Mouse (Mus musculus) embryonic facial prominence, embryonic 14.5 days (tissue): Measurements from ENCODE around the gene Zfp607b. TPM values are rescaled to one million over a fixed set of nuclear protein-coding genes. Genes with fewer than 3 reads are reported as not detected.

Experiments
- ATAC-seq: fragments of 200-750 bp; cut with Nextera tagmentation; 2 replicates; pipeline ENCODE4 v1.8.0; 2017; ENCODE audit warnings: low read depth, moderate number of reproducible peaks, moderate TSS enrichment
- DNase-seq: peaks from one replicate; pipeline ENCODE4 v3.0.0-alpha.2; 2015; ENCODE audit warnings: low spot score
- H3K27ac ChIP-seq: fragments of 300-500 bp; sonication (generic); replicated peaks from 2 replicates; pipeline ENCODE4 v1.5.1; 2014; ENCODE audit warnings: low read depth, mild to moderate bottlenecking, low read length, moderate library complexity
- H3K27me3 ChIP-seq: fragments of 300-500 bp; sonication (generic); replicated peaks from 2 replicates; pipeline ENCODE4 v1.6.1; 2014; ENCODE audit warnings: low read length; ENCODE audit not compliant: control insufficient read depth, insufficient read depth
- H3K36me3 ChIP-seq: fragments of 300-500 bp; sonication (generic); 2 replicates; pipeline ENCODE4 v1.6.1; 2014; ENCODE audit warnings: low read length, mixed read lengths; ENCODE audit not compliant: control insufficient read depth, insufficient read depth
- H3K4me1 ChIP-seq: fragments of 300-500 bp; sonication (generic); 2 replicates; pipeline ENCODE4 v1.6.1; 2014; ENCODE audit warnings: antibody characterized with exemption, low read length; ENCODE audit not compliant: control insufficient read depth, insufficient read depth
- H3K4me2 ChIP-seq: fragments of 300-500 bp; sonication (generic); 2 replicates; pipeline ENCODE4 v1.6.1; 2014; ENCODE audit warnings: low read depth, mild to moderate bottlenecking, low read length, moderate library complexity, mixed read lengths
- H3K4me3 ChIP-seq: fragments of 300-500 bp; sonication (generic); 2 replicates; pipeline ENCODE4 v1.5.1; 2014; ENCODE audit warnings: low read depth, mild to moderate bottlenecking, low read length
- H3K9ac ChIP-seq: fragments of 300-500 bp; sonication (generic); 2 replicates; pipeline ENCODE4 v1.6.1; 2014; ENCODE audit warnings: low read depth, mild to moderate bottlenecking, low read length, moderate library complexity, mixed read lengths
- H3K9me3 ChIP-seq: fragments of 300-500 bp; sonication (generic); 2 replicates; pipeline ENCODE4 v1.6.1; 2016; ENCODE audit warnings: low read length; ENCODE audit not compliant: control insufficient read depth
- WGBS: fragments of 180-500 bp; shearing (Covaris S2); extraction: QIAGEN DNeasy Blood & Tissue Kit; methylation state at CpG from one replicate; pipeline ENCODE4 v1.1.7; 2014; 5-methylcytosine and 5-hydroxymethylcytosine counted together
- polyA plus RNA-seq: library from polyadenylated mRNA; unstranded; fragments of >200 nt; fragmentation: Nextera tagmentation; extraction: Ambion mirVana; gene quantifications from 2 replicates; pipeline ENCODE4 v1.2.1, GENCODE M21; 2014

The Zfp607b gene
- polyA plus RNA-seq, 1 experiment from 2014 or later, result 3.4 TPM

GRCm38 (mm10) chr7:27655545-27655944 lies 33.6 kb upstream of the Zfp607b start:
- DNase-seq (no peak), ATAC-seq (no peak)
- no peak overlapping the region for H3K9ac ChIP-seq
- WGBS, result 69% methylated on average over 11 of the region's 11 CpGs
- H3K27me3 ChIP-seq, result peaks cover 45% of the 10 kb centered on the region
- H3K4me3 ChIP-seq, result no peak overlapping the region
- no peaks in the 10 kb centered on the region for H3K9me3 ChIP-seq
- H3K27ac ChIP-seq, result no peak overlapping the region
- H3K4me1 ChIP-seq, result 0 out of 2 replicates have a peak, but pooled peaks cover 3% of the 10 kb centered on the region
- peaks cover 39% of the 10 kb centered on the region for H3K36me3 ChIP-seq
- H3K4me2 ChIP-seq, result no peak overlapping the region

- peaks cover 45% of the 10 kb centered on the region for H3K27me3 ChIP-seq
- H3K9me3 ChIP-seq, result no peaks in the 10 kb centered on the region
- H3K27ac ChIP-seq, result no peak overlapping the region
- DNase-seq (no peak), ATAC-seq (no peak)
- H3K4me3 ChIP-seq, result no peak overlapping the region
- no peak overlapping the region for H3K4me2 ChIP-seq
- H3K9ac ChIP-seq, result no peak overlapping the region
- 88% methylated on average over 14 of the region's 16 CpGs for WGBS
- H3K4me1 ChIP-seq, result 0 out of 2 replicates have a peak, but pooled peaks cover 3% of the 10 kb centered on the region
- peaks cover 49% of the 10 kb centered on the region for H3K36me3 ChIP-seq
Measured at GRCm38 (mm10) chr7:27656600-27656999, 32.5 kb upstream of the Zfp607b start.

DNA sequence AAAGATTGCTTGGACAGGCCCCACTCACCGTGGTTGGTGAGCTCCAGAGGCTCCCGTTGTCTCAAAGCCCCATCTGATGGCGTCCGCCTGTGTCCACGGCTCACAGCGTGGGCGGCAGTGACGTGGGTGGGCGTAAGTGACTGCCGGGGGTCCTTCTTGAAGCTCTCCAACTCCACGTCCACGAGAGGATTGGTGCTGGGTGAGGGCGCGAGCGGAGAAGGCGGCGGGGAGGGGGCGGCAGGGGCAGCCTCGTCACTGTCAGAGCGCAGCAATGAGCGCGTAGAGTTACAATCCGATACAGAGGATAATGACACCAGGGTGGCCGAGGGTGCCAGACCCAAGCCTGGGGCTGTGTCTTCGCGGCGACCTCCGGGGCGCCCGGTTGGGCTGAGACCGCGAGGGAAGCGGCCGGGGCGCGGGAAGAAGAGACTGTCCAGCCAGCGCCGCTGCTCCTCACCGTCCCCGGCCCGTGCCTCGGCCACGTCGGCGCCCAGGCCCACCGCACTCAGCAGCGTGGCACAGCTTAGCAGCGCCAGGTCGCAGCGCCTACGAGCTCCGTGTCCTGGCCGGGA lies 31.2 kb upstream of the Zfp607b start:
- ATAC-seq (no peak), DNase-seq (no peak)
- Histone ChIP-seq H3K36me3 (peaks cover 53% of the 10 kb centered on the region), H3K4me2 (no peak overlapping the region), H3K9me3 (no peaks in the 10 kb centered on the region), H3K4me1 (0 out of 2 replicates have a peak, but pooled peaks cover 3% of the 10 kb centered on the region), H3K9ac (no peak overlapping the region), H3K27ac (no peak overlapping the region), H3K27me3 (peaks cover 38% of the 10 kb centered on the region), H3K4me3 (no peak overlapping the region)
- WGBS, result 56% methylated on average over 33 of the region's 53 CpGs

- no peak overlapping the region for H3K27ac ChIP-seq
- peaks cover 56% of the 10 kb centered on the region for H3K36me3 ChIP-seq
- H3K27me3 ChIP-seq, result peaks cover 27% of the 10 kb centered on the region
- WGBS, result 67% methylated on average over 14 of the region's 14 CpGs
- no peaks in the 10 kb centered on the region for H3K9me3 ChIP-seq
- H3K9ac ChIP-seq, result no peak overlapping the region
- 0 out of 2 replicates have a peak, but pooled peaks cover 1% of the 10 kb centered on the region for H3K4me1 ChIP-seq
- DNase-seq (no peak), ATAC-seq (no peak)
- H3K4me2 ChIP-seq, result no peak overlapping the region
- no peak overlapping the region for H3K4me3 ChIP-seq
Measured at GRCm38 (mm10) chr7:27658712-27659663, 30.2 kb upstream of the Zfp607b start.

DNA sequence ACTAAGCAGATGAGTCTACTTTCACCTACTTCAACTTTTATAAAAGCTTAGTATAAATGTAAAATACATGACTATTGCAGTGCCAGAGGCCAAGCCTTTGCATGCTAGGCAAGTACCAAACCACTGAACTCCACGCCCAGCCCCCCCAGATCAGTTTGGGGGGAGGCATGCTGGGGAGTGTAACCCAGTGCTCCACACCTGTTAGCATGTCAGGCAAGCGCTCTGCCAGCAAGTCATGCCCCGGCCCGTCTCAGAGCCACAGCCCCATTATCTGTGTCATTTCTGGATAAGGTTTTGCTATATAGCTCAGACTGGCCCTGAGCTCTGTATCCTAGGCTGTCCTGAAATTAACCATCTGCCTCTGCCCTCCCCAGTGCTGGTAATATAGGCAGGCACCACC lies 27.1 kb upstream of the Zfp607b start:
- ATAC-seq (no peak), DNase-seq (no peak)
- 90% methylated on average over 4 of the region's 4 CpGs for WGBS
- no peaks in the 10 kb centered on the region for H3K4me1 ChIP-seq
- H3K9ac ChIP-seq, result no peak overlapping the region
- H3K4me3 ChIP-seq, result no peak overlapping the region
- no peak overlapping the region for H3K4me2 ChIP-seq
- peaks cover 13% of the 10 kb centered on the region; the same call in 1 of the 2 replicates for H3K27me3 ChIP-seq
- no peaks in the 10 kb centered on the region for H3K9me3 ChIP-seq
- no peak overlapping the region for H3K27ac ChIP-seq
- H3K36me3 ChIP-seq, result peaks cover 67% of the 10 kb centered on the region

DNA sequence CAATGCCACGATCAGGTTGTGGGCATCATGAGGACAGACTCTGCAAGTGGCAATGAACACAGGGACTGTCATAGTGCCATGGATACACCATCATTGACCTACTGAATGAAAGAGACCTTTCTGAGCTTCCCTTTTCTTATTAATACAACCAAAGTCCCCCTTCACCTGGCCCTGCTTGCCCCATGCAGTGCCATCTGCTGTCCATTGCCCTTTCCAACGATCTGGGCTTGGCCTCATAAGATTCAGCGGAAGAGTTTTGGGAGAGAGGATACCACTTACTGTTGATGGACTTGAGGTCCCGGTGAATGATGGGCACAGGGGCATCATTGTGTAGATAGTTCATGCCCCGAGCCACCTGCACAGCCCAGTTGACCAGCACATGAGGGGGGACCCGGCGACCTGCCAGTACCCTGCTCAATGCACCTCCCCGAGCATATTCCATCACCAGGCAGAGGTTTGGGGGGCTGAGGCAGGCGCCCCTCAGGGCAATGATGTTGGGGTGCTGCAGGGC lies 16.0 kb upstream of the Zfp607b start:
- Histone ChIP-seq H3K27me3 (no peaks in the 10 kb centered on the region), H3K27ac (no peak overlapping the region), H3K9ac (peak overlapping the region; percentile 88), H3K4me1 (peaks cover 17% of the 10 kb centered on the region), H3K4me2 (peak overlapping the region; percentile 97), H3K9me3 (no peaks in the 10 kb centered on the region), H3K4me3 (peak overlapping the region; percentile 91), H3K36me3 (peaks cover 21% of the 10 kb centered on the region)
- WGBS, result 58% methylated on average over 8 of the region's 9 CpGs
- ATAC-seq (no peak), DNase-seq (no peak)

DNA sequence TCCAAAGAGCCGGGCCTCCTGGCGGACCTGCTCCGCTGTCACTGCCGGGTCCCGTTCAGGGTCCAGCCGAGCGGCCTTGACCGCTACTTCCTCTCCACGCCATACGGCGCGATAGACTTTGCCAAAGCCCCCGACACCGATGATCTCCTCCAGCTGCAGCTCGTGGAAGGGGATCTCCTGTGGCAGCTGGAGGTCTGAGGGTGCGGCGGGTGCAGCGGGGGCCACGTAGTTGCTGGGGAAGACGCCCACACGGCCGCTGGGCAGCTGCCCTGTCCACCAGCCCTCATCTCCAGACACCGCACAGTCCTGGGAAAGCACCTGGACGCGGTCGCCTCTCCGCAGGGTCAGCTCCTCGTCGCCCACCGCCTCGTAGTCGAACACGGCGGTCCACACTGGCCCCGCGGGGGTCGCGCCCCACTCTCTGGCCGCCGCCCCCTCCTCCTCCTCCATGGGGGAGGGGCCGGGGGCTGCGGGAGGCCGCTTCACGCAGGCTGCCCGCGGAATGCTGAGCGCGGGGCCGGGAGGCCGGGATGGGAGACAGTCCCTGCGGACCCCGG lies 15.5 kb upstream of the Zfp607b start:
- no peak overlapping the region for H3K27ac ChIP-seq
- 0% methylated on average over 20 of the region's 52 CpGs for WGBS
- peaks cover 17% of the 10 kb centered on the region for H3K36me3 ChIP-seq
- no peak for ATAC-seq
- peak overlapping the region; percentile 91 for H3K4me3 ChIP-seq
- no peaks in the 10 kb centered on the region for H3K9me3 ChIP-seq
- H3K9ac ChIP-seq, result peak overlapping the region; percentile 88
- H3K27me3 ChIP-seq, result no peaks in the 10 kb centered on the region
- peaks cover 17% of the 10 kb centered on the region for H3K4me1 ChIP-seq
- DNase-seq, result no peak
- peak overlapping the region; percentile 97 for H3K4me2 ChIP-seq

DNA sequence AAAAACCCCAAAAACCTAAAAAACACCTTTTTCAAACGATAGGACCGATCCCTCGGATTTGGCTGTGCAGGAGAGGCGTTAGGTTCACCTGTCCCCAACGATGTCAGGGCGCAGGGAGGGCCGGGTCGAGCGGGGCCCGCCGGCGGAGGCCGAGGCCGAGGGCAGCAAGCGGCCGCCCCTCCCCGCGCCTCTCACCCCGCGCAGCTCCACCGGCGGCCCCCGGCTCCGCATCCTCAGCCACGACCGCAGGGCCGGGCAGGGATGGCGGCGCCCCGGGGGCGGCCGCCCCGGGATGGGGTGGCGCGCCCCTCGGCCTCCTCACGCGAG lies 15.0 kb upstream of the Zfp607b start:
- Histone ChIP-seq H3K27me3 (no peaks in the 10 kb centered on the region), H3K4me3 (peak overlapping the region; percentile 91), H3K4me1 (peaks cover 17% of the 10 kb centered on the region), H3K9me3 (no peaks in the 10 kb centered on the region), H3K27ac (peak overlapping the region; percentile 87), H3K36me3 (peaks cover 17% of the 10 kb centered on the region), H3K4me2 (peak overlapping the region; percentile 97), H3K9ac (peak overlapping the region; percentile 88)
- ATAC-seq, result peak; percentile 65; the same call in 1 of the 2 replicates
- 0% methylated on average over 10 of the region's 38 CpGs for WGBS
- no peak for DNase-seq
